Mouse (Mus musculus) thymus, postnatal 0 days (tissue): ENCODE measurements around the gene Acta1. TPM values are rescaled to one million over a fixed set of nuclear protein-coding genes. Genes with fewer than 3 reads are reported as not detected.

Experiments used
- DNase-seq: peaks from one replicate; pipeline ENCODE4 v3.0.0-alpha.2; 2015; ENCODE audit warnings: low spot score
- polyA plus RNA-seq: library from polyadenylated mRNA; unstranded; fragments of >200 nt; fragmentation: Nextera tagmentation; extraction: Ambion mirVana; gene quantifications from 2 replicates; pipeline ENCODE4 v1.2.1, GENCODE M21; 2015

The Acta1 gene
- polyA plus RNA-seq, 1 experiment from 2014 or later: 14.5 TPM

DNA sequence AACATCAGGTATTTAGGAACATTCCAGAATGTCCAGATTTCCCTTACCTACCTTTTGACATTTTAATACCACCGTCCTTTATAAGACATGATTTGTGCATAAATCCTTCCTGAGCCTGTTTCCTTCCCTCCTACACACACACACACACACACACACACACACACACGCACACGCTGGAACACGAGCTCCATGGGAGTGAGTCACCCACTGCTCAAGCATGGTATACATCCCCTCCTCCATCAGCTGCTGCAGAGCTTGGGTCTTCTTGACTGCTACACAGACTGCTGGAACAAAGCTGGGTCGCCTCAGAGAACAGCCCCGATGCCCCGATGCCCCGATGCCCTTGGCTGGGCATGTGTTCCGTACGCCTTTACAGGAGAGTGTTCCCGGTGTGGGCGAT, 48.0 kb downstream of the Acta1 start:
- DNase-seq: no peak

DNA sequence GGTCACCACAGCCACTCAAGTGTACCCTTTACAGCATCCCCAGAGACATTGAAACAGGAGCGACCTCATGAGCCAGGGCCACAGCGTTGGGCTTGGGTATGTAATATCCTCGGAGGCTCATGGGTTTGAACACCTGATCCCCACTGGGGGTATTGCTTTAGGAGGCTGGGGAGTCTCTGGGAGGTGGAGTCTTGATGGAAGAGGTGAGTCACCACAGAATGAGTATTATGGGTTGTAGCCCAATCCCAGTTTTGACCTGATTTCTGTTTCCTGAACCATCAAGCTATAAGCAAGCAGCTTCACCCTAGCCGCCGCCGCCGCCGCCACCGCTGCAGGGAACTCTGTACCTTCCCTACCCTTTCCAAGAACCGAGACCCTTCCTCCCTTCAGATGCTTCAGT, 48.6 kb downstream of the Acta1 start:
- no peak for DNase-seq

DNA sequence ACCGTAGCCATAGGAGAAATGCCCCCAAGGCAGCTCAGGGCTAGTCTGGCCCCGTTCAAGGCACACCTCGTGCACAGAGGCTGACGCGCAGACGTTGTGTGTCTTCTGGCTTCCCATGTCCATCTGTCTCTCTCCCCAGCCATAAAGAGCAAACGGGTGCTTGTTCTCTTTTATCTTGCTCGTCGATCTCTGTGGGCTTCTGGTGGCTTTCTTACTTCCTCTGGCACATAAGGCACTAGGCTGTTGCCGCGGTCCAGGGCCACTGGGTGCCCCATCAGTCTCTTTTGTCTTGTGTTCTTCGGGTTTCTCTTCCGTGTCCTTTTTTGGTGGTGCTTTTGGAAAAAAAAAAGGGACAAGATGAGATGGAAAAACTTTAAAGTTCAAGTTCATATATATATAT, 49.4 kb downstream of the Acta1 start:
- peak; percentile 18 for DNase-seq

DNA sequence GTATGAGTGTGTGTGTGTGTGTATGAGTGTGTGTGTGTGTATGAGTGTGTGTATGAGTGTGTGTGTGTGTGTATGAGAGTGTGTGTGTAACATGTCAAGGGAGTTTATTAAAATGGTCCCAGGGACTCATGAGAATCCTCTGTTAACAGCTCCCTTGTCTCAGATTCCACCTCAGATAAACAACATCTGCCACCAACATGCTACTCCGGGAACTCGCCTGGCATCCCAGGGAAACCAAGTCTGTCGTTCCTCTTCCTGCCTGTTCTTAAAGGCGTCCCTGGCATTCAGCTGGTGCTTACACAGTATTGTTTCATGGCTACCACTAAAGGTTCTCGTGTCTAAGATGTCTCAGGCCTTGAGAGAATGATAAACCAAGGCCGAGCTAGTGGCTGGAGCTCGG, 50.2 kb downstream of the Acta1 start:
- no peak for DNase-seq

DNA sequence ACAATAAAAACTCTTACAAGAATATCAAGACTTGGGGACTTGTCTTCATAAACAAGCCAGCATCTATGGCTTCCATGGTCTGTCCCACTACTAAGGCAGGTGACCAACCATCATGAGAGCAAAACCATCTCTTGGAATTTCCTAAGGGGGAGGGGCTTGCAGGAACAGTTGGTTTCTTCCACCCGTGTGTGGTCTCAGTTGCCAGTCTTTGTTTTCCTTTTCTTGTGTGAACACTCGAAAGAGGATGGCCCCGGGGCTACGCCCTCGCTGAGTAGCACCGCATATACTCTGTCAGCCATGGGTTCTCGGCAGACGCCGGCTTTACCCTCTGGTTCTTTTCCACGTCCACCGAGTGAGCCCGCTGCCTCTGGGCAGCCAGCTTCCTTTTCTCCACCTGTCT, 52.5 kb downstream of the Acta1 start:
- no peak for DNase-seq

Other genes with a start within 250 kb of the Acta1 start
- gene Rhou, start 240.8 kb downstream of the Acta1 start, polyA plus RNA-seq: 0.66 and 0.96 TPM in 2 replicates
- gene Rab4a, start 88.8 kb downstream of the Acta1 start, polyA plus RNA-seq: 23.4 and 23.5 TPM in 2 replicates
- gene Ccsap, start 34.5 kb downstream of the Acta1 start, polyA plus RNA-seq: 6.6 and 6.7 TPM in 2 replicates
- 25.4 and 26.2 TPM in 2 replicates for gene Nup133, start 54.5 kb upstream of the Acta1 start, polyA plus RNA-seq
- gene Abcb10, start 88.4 kb upstream of the Acta1 start, polyA plus RNA-seq: 4.1 and 4.4 TPM in 2 replicates
- 60.5 and 60.6 TPM in 2 replicates for gene Taf5l, start 126.6 kb upstream of the Acta1 start, polyA plus RNA-seq
- 4.0 and 4.2 TPM in 2 replicates for gene Urb2, start 126.8 kb upstream of the Acta1 start, polyA plus RNA-seq